Mouse (Mus musculus) forebrain, embryonic 16.5 days (tissue): ENCODE results near the gene Ttc9c. TPM values are rescaled to one million over a fixed set of nuclear protein-coding genes. Genes with fewer than 3 reads are reported as not detected.

Experiments
- ATAC-seq: fragments of 200-750 bp; cut with Nextera tagmentation; 2 replicates; pipeline ENCODE4 v1.8.0; 2017; ENCODE audit warnings: mild to moderate bottlenecking, moderate library complexity
- H3K27ac ChIP-seq: fragments of 300-500 bp; sonication (generic); 2 replicates; pipeline ENCODE4 v1.5.1; 2014; ENCODE audit warnings: low read length, control low read depth
- H3K27me3 ChIP-seq: fragments of 300-500 bp; sonication (generic); replicated peaks from 2 replicates; pipeline ENCODE4 v1.6.1; 2014; ENCODE audit warnings: low read length; ENCODE audit not compliant: control insufficient read depth, insufficient read depth
- H3K36me3 ChIP-seq: fragments of 300-500 bp; sonication (generic); 2 replicates; pipeline ENCODE4 v1.6.1; 2014; ENCODE audit not compliant: control insufficient read depth, insufficient read depth
- H3K4me1 ChIP-seq: fragments of 300-500 bp; sonication (generic); replicated peaks from 2 replicates; pipeline ENCODE4 v1.6.1; 2014; ENCODE audit warnings: low read length; ENCODE audit not compliant: control insufficient read depth, insufficient read depth
- H3K4me2 ChIP-seq: fragments of 300-500 bp; sonication (generic); 2 replicates; pipeline ENCODE4 v1.6.1; 2014; ENCODE audit warnings: mild to moderate bottlenecking, low read length, control low read depth
- H3K4me3 ChIP-seq: fragments of 300-500 bp; sonication (generic); replicated peaks from 2 replicates; pipeline ENCODE4 v1.5.1; 2014; ENCODE audit warnings: mild to moderate bottlenecking, low read length, control low read depth
- H3K9ac ChIP-seq: fragments of 300-500 bp; sonication (generic); replicated peaks from 2 replicates; pipeline ENCODE4 v1.6.1; 2014; ENCODE audit warnings: low read depth, low read length, control low read depth
- H3K9me3 ChIP-seq: fragments of 300-500 bp; sonication (generic); 2 replicates; pipeline ENCODE4 v1.6.1; 2016; ENCODE audit warnings: low read length; ENCODE audit not compliant: control insufficient read depth
- WGBS: fragments of 180-500 bp; shearing (Covaris S2); extraction: QIAGEN DNeasy Blood & Tissue Kit; methylation state at CpG from one replicate; pipeline ENCODE4 v1.1.7; 2014; 5-methylcytosine and 5-hydroxymethylcytosine counted together
- polyA plus RNA-seq: library from polyadenylated mRNA; unstranded; fragments of >200 nt; fragmentation: Nextera tagmentation; extraction: Ambion mirVana; gene quantifications from 2 replicates; pipeline ENCODE4 v1.2.1, GENCODE M21; 2015

Ttc9c gene
- 71.1 and 72.1 TPM in 2 replicates for polyA plus RNA-seq

DNA sequence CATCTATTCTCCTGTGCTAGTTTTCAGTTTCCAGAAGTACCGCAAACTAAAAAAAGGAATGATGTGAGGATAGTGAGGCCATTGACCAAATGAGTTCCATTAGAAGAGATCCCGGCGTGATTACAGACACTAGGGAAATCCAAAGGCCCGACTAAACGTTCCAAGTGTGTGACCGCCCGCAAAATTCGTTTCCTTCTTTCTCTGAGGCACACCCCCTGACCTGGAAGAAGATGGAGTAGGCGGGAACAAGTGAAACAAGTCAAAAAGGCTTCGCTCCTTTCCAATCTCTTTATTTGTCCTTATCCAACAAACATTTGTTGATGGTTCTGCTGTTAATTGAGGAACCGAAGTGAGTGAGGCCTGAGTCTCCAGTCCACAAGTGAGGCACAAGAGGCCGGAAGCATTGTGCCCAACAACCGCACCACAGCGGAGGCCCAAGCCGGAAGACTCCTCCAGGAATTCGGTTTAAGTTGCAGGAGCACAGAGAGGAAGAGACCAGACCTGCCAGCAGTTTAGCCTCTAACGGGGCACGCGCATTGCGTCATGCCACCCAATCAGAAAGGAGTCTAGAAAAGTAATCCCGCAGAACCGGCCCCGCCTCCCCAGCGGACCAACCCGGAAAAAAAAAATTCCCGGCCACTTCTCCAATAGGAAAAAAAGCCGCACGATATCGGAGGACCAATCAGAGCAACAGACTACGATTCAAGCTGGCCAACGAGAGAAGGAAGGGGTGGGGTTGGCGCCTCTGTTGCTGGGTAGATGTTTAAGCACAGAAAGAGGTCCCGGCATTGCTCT, at the start of gene Ttc9c:
Gene Ttc9c (minus strand): TSS at position 533 of the 795 bp plus-strand sequence.
- Histone ChIP-seq H3K4me2 (peak within 1 kb of the TSS; percentile 92), H3K36me3 (no peaks in the 10 kb centered on the region; the same call in 1 of the 2 replicates), H3K9me3 (no peaks in the 10 kb centered on the region), H3K27ac (peak within 1 kb of the TSS; percentile 100), H3K4me3 (peak within 1 kb of the TSS; percentile 99), H3K4me1 (peaks cover 50% of the 10 kb centered on the region), H3K27me3 (no peaks in the 10 kb centered on the region), H3K9ac (peak within 1 kb of the TSS; percentile 93)
- under 1% methylated on average over 33 of the region's 33 CpGs for WGBS
- ATAC-seq = peak; percentile 91

DNA sequence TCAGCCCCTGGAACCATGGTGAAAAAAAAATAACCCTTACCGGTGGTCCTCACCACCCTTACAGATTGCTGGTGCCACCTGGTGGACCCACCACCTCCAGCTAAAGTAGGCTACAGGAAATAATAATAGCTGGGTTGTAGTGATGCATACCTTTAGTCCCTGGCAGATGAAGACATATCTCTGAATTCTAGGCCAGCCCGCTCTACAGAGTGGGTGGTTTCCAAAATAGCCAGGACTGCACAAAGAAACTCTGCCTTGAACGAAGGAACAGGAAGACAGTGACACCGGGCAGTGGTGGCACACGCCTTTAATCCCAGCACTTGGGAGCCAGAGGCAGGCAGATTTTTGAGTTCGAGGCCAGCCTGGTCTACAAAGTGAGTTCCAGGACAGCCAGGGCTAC, 45.1 kb upstream of the Ttc9c start:
- H3K27me3 ChIP-seq = 0 out of 2 replicates have a peak, but pooled peaks cover 2% of the 10 kb centered on the region
- H3K4me2 ChIP-seq = no peak overlapping the region
- no peaks in the 10 kb centered on the region for H3K9me3 ChIP-seq
- H3K36me3 ChIP-seq = no peaks in the 10 kb centered on the region
- H3K9ac ChIP-seq = no peak overlapping the region
- no peak for ATAC-seq
- H3K4me3 ChIP-seq = no peak overlapping the region
- 89% methylated on average over 6 of the region's 6 CpGs for WGBS
- H3K27ac ChIP-seq = no peak overlapping the region
- no peaks in the 10 kb centered on the region for H3K4me1 ChIP-seq

DNA sequence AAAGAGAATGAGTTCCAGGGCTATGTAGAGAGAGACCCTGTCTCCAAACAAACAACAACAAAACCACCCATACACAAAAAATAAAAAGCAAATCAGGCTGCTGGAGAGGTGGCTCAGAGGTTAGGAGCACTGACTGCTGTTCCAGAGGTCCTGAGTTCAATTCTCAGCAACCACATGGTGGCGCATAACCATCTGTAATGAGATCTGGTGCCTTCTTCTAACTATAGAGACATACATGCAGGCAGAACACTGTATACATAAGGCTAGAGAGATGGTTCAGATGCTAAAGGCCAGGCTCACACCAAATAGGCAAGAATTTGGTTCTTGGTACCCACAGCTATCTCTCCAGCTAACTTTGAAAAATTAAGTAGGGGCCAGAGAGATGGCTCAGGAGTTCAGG, 39.9 kb upstream of the Ttc9c start:
- no peaks in the 10 kb centered on the region for H3K27me3 ChIP-seq
- H3K9ac ChIP-seq = no peak overlapping the region
- ATAC-seq = no peak
- no peak overlapping the region for H3K27ac ChIP-seq
- 24% methylated on average over 1 of the region's 1 CpGs for WGBS
- no peak overlapping the region for H3K4me3 ChIP-seq
- H3K4me2 ChIP-seq = no peak overlapping the region
- no peaks in the 10 kb centered on the region for H3K4me1 ChIP-seq
- no peaks in the 10 kb centered on the region for H3K9me3 ChIP-seq
- H3K36me3 ChIP-seq = no peaks in the 10 kb centered on the region

DNA sequence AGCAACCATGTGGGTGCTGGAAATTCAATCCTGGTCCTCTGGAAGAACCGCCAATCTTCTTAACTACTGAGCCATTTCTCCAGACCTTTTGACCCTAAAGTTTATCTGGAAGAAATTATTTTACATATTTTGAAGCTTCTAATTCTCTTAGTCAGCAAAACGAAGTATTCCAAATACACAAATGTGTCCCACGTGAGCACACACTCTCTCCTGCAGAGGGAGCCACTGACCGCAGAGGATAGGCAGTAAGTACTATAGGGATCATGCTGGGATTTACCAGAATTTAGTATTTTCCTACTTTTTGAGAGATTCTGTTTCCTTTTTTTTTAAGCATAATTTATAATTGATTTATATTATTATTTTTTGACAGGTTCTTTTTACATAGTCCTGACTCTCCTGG, 38.6 kb upstream of the Ttc9c start:
- Histone ChIP-seq H3K27me3 (no peaks in the 10 kb centered on the region), H3K9me3 (no peaks in the 10 kb centered on the region), H3K27ac (no peak overlapping the region), H3K4me3 (no peak overlapping the region), H3K4me2 (no peak overlapping the region), H3K4me1 (no peaks in the 10 kb centered on the region), H3K9ac (no peak overlapping the region), H3K36me3 (no peaks in the 10 kb centered on the region)
- WGBS = 32% methylated on average over 4 of the region's 4 CpGs
- ATAC-seq = no peak

DNA sequence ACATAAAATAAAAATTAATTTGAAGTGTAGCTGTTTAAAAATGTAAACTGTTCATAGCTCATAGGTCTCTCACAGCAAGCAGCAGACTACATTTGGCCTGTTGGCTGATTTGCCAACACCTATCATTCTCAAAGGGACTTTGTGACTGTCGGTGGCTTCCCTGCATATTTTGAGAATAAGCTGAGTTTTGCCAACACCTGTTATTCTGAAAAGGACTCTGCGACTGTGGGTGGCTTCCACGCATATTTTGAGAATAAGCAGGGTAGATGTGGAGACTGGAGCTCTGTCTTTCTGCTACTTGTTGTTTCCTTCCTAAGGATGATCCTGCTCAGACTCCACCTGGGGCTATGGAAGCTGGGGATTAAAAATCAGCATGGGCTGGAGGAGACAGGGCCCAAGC, 34.0 kb upstream of the Ttc9c start:
- no peak overlapping the region for H3K27ac ChIP-seq
- H3K4me3 ChIP-seq = no peak overlapping the region
- ATAC-seq = no peak
- H3K36me3 ChIP-seq = 0 out of 2 replicates have a peak, but pooled peaks cover 2% of the 10 kb centered on the region
- H3K27me3 ChIP-seq = no peaks in the 10 kb centered on the region
- H3K4me2 ChIP-seq = no peak overlapping the region
- 85% methylated on average over 3 of the region's 3 CpGs for WGBS
- no peaks in the 10 kb centered on the region for H3K4me1 ChIP-seq
- no peaks in the 10 kb centered on the region for H3K9me3 ChIP-seq
- no peak overlapping the region for H3K9ac ChIP-seq

DNA sequence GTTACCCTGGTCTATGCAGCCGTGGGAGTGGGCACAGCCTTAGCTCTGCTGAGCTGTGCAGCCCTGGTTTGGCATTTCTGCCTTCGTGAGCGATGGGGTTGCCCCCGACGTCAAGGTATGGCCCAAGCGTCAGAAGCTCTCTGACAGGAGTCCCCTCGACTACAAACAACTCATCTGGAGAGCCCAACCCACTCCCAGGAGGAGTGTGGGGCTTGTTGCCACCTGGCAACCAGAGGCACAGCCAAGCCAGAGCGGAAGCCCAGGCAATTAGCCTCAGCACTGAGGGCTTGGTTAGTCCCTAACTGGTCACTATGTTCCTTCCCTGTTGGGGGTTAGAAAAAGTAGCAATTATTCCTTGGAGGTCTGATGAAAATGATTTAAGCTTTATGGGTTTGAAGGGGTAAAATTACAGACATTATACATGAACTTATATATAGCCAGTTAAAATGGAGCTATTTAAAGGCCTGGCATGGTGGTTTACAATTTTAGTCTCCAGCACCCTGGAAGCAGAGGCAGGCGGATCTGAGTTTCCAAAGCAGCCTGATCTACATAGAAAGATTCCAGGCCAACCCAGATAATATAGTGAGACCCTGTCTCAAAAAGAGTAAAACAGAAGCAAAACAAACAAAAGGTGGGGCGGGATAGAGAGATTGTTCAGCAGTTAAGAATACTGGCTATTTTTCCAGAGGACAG, 33.2 kb upstream of the Ttc9c start:
- Histone ChIP-seq H3K27me3 (no peaks in the 10 kb centered on the region), H3K9ac (no peak overlapping the region), H3K36me3 (0 out of 2 replicates have a peak, but pooled peaks cover 2% of the 10 kb centered on the region), H3K4me3 (no peak overlapping the region), H3K4me1 (no peaks in the 10 kb centered on the region), H3K4me2 (no peak overlapping the region), H3K27ac (no peak overlapping the region), H3K9me3 (no peaks in the 10 kb centered on the region)
- no peak for ATAC-seq
- 57% methylated on average over 10 of the region's 10 CpGs for WGBS

DNA sequence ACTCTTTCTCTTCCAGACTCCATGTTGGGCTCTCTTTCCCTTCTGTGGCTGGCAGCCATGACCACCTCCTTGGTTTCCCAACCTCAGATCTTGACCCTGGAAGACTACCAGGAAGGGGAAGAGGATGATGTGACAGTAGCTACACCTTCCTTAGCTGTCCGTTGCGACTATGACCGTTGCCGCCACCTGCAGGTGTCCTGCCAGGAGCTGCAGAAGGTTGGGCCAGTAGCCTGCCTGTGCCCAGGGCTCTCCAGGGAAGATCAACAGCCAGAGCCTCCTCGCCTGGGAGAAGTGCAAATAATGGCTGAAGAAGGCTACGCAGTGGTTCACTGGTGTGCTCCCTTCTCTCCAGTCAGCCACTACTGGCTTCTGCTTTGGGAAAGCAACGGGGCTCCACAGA, 32.5 kb upstream of the Ttc9c start:
- no peak overlapping the region for H3K27ac ChIP-seq
- no peaks in the 10 kb centered on the region for H3K27me3 ChIP-seq
- ATAC-seq = no peak
- H3K9me3 ChIP-seq = no peaks in the 10 kb centered on the region
- 46% methylated on average over 7 of the region's 7 CpGs for WGBS
- no peak overlapping the region for H3K4me2 ChIP-seq
- H3K9ac ChIP-seq = no peak overlapping the region
- H3K36me3 ChIP-seq = peaks cover 8% of the 10 kb centered on the region
- no peaks in the 10 kb centered on the region for H3K4me1 ChIP-seq
- no peak overlapping the region for H3K4me3 ChIP-seq

DNA sequence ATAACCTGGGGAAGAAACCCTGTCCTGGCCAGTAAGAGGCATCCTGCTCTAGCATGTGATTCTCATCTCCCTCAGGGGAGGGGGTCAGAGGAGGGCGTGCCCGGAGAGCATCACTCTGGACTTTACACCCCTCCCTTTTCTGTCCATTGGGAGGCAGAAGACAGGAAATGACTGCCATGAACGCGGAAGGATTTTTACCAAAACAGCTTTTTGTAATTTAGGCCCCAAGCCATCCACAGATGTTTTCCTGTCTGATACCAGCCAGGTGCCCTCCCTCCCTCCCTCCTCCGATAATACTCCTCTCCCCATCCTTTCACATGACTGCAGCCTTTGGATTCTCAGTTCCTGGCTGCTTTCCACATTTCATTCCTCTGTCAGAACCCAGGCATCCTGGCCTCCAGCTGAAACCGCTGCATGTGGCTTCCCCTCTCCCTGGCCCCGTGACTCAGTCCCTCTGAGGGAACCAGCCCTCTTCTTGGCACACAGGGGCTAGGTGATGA, 31.3 kb upstream of the Ttc9c start, which contains the start of gene Lrrn4cl:
Gene Lrrn4cl (plus strand): TSS at position 367 of the 500 bp plus-strand sequence.
- no peak within 1 kb of the TSS for H3K27ac ChIP-seq
- 28% methylated on average over 7 of the region's 7 CpGs for WGBS
- H3K9ac ChIP-seq = no peak within 1 kb of the TSS
- ATAC-seq = no peak
- H3K4me2 ChIP-seq = no peak within 1 kb of the TSS
- peaks cover 14% of the 10 kb centered on the region for H3K36me3 ChIP-seq
- no peak within 1 kb of the TSS for H3K4me3 ChIP-seq
- H3K9me3 ChIP-seq = no peaks in the 10 kb centered on the region
- H3K27me3 ChIP-seq = no peaks in the 10 kb centered on the region
- H3K4me1 ChIP-seq = no peaks in the 10 kb centered on the region

DNA sequence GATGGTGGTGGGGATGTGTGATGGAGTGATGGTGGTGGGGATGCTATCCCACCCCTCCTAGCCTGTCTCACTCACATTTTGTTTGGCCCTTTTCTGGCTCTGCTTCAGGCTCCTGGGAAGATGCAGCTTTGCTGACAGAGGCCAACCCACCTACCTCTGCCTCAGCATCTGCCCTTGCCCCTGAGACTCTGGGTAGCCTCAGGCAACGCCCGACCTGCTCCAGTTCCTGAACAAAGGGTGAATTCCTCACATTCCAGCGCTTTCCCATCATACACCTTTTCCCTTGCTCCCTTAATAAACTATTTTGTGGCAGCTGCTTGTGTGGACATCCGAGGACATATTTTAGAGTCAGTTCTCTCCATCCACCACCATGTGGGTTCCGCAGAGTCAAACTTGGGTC, 29.2 kb upstream of the Ttc9c start:
- Histone ChIP-seq H3K4me3 (no peak overlapping the region), H3K9me3 (no peaks in the 10 kb centered on the region), H3K27me3 (no peaks in the 10 kb centered on the region), H3K27ac (no peak overlapping the region), H3K36me3 (peaks cover 14% of the 10 kb centered on the region), H3K4me2 (no peak overlapping the region), H3K9ac (no peak overlapping the region), H3K4me1 (0 out of 2 replicates have a peak, but pooled peaks cover 3% of the 10 kb centered on the region)
- WGBS = 84% methylated on average over 5 of the region's 5 CpGs
- no peak for ATAC-seq
